Mouse (Mus musculus) cortical plate, adult 2 months (tissue): Measurements from ENCODE around the gene Kynu.
A peak's percentile ranks its signal among the peaks of the same experiment; 100 is the strongest.

Source experiments
- CTCF ChIP-seq: fragments of 200-500 bp; IDR thresholded peaks from 2 replicates; pipeline ENCODE4 v1.5.1; 2011; ENCODE audit warnings: mild to moderate bottlenecking, control low read depth, low read length; ENCODE audit not compliant: insufficient read depth; ENCODE audit errors: extremely low read depth
- POLR2A ChIP-seq: fragments of 200-500 bp; IDR thresholded peaks from 2 replicates; pipeline ENCODE4 v1.6.1; 2011; ENCODE audit warnings: mild to moderate bottlenecking, low read length, control low read depth; ENCODE audit not compliant: insufficient read depth; ENCODE audit errors: extremely low read depth

- TF ChIP-seq CTCF (peak; percentile 32; the same call in 1 of the 2 replicates), POLR2A (no peak)
Measured at GRCm38 (mm10) chr2:43622844-43623243, 67.7 kb downstream of the Kynu start.
